Mouse (Mus musculus) left cerebral cortex, adult 9 months (tissue): Measurements from ENCODE around the gene Syde2.
"Not testable (repeated sequence)": the region's sequence is repeated elsewhere in the genome, so short reads cannot be mapped to it uniquely, and the experiment has no call there.

Experiments used
- DNase-seq, 2 experiments: peaks; one replicate each; pipeline ENCODE4 v3.0.0; 2022; ENCODE audit warnings: low spot score in 2 of 2

Syde2 gene

DNA sequence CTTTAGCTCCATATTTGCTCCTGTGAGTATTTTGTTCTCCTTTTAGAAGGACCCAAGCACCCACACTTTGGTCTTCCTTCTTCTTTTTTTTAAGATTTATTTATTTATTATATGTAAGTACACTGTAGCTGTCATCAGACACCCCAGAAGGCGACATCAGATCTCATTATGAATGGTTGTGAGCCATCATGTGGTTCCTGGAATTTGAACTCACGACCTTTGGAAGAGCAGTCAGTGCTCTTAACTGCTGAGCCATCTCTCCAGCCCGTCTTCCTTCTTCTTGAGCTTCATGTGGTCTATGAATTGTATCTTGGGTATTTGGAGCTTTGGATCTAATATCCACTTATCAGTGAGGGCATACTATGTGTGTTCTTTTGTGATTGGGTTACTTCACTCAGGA is 22.1 kb upstream of the Syde2 start:
- not testable (repeated sequence) for DNase-seq

DNA sequence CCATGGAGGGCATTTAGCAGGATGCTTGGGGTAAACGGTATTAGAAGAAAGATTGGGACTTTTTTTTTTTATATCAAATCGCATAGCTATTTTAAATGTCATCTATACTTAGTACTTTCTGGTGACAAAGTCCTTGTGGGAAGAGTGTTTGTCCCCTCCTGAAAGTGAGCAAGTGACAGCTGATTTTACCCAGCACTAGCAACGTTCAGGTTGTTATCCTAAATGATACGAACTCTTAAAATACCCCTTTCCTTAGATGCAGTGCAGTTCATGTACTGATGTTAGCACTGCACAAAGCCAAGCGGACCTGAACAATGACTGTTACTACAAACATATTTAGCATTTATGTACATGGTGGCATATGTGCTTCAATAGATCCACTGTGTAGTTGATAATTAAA is 20.9 kb upstream of the Syde2 start:
- no peak for DNase-seq

DNA sequence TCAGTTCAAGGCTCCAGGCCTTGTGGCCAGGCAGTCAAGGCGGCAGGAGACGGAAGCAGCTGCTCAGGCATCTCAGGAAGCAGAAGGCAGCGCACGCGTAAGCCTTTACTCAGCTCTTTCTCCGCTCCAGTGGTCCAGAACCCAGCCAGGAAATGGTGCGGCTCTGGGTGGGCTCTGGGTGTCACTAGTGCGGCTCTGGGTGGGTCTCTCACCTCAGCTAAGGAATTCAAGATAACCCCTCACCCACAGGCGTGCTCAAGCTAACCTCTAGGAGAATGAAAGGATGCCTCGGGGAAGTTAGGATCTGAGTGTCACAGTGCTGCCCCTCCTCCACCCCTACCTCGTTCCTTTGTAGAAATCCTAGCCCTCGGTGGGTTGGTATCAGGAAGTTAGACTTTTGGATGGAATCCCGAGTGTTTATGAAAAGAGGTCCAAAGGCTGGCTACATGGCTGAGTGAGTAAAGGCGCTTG is 18.6 kb upstream of the Syde2 start:
- DNase-seq, result no peak

DNA sequence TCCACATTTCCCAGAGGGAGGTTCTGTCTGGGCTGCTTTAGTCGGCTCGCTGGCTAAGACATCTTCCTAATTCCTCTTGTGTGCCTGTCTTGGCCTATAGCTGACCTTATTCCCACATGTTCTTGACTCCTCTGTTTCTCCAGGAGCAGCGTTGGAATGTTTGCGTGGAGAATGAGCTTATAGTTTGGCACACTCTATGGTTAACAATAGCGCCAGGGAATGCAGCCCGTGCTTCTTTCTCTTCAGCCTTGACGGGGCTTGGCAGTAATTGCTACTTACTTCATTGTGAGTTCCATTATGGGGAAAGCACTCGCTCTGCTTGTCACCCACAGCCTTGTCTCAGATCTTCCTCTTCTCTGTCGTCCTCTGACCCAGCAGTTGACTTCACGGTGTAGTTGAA is 16.2 kb upstream of the Syde2 start:
- DNase-seq, result no peak

DNA sequence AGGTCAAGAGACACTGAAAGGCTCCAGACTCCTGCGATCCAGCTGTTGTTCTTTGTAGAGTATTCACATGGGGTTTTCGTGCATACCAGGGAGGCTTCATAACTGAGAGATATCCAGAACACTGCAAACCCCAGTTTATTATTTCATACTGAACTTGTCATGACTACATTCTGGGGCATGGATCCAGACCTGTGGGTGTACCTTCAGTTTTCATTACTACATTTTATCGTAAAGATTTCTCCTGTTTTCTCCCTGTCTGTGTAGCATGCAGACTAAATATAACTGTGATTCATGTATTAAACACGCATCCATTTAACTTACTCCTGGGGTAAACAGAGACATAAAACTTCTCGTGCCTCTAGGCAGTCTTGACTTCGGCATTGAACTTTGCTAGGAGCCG is 12.7 kb upstream of the Syde2 start:
- no peak for DNase-seq

DNA sequence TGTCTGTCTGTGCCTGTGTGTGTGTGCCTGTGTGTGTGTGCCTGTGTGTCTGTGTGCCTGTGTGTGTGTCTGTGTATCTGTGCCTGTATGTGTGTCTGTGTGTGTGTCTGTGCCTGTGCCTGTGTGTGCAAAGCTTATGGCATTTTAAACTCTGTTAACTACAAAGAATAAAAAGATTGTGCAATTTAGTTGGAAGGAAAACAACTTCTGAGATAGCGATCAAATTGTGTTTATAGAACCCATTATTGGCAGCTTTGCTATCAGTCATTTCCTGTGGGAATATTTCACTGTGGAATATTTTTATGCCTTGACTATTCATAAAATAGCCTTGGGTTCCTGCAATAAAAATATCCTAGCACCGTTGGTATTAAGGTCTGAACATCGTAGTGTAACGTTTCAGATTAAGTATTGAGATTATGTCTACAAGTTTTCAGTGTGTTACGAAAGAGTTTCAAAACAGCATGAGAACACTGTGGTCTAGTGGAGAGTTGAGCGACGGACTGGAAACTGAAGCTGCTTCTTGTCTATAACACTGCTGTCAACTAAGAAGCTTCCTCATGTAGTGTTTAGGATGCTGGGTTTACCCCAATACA is 2.2 kb upstream of the Syde2 start:
- DNase-seq, result no peak

DNA sequence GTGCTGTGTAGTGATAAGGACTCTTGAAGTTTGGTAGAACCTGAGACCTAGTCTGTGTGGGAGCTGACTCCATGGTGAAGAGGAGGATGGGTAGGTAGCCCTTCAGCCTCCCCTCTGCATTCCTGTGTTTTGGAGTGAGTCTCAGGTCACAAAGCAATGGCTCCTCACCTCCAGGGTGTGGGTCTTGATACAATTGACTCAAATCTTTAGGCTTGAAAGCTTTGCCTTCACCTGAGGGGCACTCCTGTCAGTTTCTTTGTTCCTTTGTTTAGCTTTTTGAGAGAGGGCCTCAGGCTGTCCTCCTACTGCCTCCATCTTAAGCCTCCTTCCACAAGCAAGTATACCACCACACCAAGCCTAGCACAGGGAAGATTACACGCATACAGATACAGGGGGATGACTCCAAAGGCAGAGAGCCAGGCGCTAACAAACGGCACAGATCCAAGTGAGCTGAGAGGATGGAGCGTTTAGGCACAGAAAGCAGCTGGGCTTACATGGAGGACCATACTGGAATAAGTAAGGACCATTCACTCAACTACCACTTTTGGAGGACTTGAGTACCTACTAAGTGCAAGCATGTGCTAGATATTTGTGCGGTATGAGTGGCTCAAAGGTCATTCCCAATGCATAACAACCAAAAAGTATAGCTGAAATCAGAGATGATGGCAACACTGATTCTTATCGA is 1.2 kb upstream of the Syde2 start:
- no peak for DNase-seq

DNA sequence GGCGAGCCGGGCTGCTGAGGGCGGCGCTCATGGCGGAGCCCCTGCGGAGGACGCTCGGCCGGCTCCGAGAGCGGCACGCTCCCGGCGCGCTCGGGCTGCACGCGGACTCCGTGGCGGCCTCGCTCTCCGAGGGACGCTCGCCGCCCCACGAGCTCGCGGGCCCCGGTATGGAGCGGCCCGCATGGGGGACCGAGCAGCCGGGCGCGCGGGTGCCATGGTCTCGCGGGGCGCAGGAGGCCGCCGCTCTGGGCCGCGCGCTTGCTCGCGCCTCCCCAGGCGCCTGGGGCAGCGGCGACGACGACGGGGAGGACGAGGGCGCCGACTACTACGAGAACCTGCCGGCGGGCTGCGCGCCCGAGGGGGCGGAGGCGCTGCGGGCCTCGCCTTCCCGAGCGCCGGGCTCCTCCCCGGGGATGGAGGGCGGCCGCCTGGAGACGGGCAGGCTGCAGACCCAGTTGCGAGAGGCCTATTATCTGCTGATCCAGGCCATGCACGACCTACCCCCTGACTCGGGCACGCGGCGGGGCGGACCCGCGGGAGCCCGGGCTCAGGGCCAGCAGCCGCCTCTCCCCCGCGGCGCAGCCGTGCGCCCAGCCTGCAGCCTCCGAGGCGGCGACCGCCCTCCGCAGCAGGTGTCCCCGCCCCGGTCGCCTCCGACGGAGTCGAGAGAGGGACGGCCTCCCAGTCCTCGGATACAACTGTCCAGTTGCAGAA is 457 bp downstream of the Syde2 start:
- DNase-seq, result peak in 1 of 2 experiments; percentile 42

DNA sequence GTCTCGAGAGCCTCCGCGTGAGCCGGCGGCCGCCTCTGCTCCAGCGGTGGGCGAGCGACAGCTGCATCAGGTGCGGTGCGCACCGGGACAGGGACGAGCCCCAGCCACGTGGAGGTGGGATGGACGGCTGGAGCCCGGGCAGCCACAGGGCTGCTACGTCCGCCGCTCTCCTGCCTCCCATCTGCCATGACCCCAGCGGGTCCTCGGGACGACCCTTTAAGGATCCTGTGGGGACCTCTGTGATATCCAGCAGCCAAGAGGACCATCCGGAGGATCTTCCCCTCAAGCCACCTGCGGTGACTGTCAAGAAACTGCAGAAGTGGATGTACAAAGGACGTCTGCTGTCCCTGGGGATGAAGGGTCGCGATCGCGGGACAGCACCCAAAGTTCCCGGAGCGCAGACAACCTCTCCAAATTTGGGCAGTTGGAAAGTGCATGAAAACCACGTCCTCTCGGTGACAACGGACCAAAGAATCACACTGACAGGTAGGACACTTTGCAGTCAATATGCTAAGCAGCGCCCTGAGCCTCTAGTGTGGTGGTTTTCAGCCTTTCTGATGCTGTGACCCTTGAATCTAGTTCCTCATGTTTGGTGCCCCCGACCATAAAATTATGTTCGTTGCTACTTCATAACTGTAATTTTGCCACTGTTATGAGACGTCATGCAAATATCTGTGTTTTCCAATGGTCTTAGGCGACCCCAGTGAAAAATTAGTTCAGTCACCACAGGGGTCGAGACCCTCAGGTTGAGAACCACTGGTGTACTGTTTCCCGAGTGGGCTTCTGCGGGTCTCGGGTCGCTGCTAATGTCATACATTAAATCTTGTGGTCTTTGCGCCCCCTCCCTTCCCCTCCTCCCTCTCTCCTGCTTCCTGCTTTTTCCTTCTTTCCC is 1.3 kb downstream of the Syde2 start:
- no peak for DNase-seq

DNA sequence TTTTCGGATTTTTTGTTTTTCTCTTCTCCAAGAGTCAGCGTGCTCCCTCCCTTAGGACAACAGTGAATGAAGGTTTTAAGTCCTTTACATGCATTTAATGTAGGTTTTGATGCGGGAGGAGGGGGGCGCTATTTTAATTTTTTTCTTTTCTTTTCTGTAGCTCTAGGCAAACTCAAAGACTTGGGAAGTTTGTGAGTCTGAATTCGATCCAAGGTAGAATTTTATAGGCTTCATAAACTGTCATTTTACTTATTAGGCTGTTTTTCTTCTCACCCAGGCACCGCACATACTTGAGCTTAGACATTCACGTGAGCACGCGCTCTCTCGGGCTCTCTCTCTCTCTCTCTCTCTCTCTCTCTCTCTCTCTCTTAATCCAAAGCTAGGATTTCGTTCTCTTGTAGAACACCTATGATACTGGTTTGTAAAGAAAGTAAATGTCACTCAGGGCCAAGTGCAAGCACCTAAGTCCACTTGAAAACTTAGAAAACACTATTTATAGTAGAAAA is 2.0 kb downstream of the Syde2 start:
- no peak for DNase-seq

DNA sequence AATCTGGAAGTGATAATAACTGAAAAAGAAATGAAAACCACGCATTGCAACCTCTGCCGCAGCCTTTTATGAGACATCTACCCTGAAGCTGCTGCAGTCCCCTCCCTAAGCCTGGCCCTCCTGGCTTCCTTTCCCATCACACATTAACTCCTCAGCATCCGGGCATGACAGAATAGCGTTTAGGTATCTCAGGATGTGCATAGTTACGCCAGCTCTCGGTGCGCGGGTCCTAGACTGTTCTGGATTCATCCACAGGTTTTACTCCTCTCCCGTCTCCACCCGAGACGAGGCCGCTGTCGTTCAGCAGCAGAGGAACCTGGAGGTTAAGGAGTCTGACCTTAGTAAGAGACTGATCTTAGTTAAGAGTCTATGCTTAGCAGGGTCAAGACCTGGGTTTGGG is 3.5 kb downstream of the Syde2 start:
- no peak for DNase-seq

DNA sequence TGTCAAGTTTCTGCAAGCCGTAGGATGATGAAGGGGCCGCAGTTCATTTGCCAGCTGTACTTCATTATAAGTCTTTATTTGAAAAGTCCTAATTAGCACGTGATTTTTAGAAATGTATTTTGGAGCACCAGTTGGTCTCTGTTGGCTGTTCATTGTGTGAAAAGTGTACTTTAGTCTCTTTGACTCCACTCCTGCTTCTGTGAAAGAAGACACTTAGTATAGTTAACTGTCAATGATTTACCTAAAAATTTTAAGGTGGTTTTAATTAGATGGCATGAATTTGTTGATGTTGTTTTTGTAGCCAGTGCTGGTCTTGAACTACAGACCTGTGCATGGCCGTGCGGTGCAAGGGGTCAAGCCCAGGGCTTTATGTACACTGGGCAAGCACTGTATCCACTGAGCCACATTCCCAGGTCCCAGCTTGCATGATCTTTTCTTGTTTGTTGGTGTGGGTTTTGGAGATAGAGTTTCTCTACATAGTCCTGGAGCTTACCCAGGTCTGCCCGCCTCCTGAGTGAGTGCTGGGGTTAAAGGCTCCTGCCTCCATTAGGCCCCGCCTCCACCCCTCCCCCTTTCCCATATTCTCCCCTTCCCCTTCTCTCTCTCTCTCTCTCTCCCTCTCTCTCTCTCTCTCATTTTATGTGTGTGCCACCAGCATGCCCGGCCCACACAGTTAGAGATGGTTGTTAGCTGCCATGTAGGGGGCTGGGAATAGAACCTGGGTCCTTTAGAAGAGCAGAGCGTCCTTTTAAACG is 4.5 kb downstream of the Syde2 start:
- no peak for DNase-seq

DNA sequence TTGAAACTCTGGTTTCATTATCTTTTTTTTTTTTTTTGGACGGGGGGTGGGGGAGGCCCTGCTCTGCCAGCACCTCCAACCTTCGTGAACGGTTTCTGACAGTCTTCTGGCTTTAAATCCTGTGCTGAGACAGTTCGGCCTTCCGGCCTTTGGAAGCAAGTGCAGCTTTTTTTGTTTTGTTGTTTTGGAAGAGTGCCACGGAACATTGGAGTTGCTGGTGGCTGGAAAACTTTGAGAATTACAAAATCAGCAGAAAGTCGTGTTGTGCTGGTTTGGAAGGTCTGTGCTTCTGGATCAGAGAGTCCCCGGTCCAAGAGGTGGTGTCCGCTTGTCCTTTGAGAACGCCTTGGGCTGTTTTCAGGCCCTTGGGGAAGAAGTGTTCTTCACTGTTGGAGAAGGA is 5.1 kb downstream of the Syde2 start:
- no peak for DNase-seq

DNA sequence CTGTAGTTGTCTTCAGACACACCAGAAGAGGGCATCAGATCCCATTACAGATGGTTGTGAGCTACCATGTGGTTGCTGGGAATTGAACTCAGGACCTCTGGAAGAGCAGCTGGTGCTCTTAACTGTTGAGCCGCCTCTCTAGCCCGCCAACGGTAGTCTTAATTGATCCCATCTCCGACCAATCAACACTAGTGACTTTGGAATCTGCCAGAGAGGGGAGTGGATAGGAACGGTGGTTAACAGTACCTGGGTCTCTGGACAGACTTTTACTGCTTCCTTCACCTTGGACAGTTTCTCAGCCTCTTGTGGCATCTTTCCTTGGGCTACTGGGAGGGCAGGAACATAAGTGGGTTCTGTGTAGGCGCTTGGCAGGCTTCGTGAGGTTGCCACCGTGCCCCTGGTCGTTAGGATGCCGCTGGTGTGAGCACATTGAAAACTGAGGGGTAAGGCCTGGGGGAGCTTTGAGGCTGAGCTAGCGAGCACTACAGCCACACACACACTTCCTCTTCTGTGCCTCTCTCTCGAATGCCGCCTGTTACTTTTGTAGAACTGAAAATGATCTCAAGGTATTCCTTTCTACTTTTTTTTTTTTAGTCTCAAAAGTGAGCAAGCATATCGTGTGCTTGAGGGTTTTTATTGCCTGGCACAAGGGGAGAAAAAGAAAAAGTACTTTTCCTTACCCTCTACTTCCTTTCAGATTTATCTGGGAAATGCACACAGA is 6.0 kb downstream of the Syde2 start:
- no peak for DNase-seq

DNA sequence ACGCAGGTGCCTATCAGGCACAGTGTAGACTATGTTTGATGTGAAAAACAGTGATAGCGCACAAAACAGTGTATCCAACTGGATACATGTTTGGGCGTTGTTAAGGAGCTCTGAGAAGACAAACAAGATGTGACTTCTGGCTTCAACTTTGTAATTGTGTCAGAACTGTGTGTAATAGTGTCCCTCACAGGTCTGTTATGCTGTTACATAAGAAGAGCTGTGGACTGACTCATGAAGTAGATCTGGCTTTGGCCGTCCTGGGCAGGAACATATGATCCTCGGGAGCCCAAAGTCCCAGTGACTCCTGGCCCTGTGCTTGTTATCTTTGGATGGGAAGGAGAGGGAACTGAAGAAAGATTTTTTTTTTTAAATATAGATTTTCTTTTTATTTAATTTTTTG is 7.8 kb downstream of the Syde2 start:
- no peak for DNase-seq

DNA sequence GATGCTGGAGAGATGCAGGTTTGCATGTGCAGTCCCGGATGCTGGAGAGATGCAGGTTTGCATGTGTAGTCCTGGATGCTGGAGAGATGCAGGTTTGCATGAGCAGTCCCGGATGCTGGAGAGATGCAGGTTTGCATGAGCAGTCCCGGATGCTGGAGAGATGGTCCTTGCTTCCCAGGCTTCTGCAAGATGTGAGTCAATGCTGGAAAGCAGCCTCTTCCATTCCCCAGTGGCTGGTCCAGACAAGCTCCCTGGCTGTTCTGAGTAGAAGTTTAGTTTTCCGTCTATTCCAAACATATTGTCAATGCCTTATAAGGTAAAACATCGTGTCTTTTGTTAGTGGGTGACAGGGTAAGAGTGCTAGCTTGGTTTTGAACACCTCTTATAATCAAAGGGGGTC is 8.9 kb downstream of the Syde2 start:
- not testable (repeated sequence) for DNase-seq

DNA sequence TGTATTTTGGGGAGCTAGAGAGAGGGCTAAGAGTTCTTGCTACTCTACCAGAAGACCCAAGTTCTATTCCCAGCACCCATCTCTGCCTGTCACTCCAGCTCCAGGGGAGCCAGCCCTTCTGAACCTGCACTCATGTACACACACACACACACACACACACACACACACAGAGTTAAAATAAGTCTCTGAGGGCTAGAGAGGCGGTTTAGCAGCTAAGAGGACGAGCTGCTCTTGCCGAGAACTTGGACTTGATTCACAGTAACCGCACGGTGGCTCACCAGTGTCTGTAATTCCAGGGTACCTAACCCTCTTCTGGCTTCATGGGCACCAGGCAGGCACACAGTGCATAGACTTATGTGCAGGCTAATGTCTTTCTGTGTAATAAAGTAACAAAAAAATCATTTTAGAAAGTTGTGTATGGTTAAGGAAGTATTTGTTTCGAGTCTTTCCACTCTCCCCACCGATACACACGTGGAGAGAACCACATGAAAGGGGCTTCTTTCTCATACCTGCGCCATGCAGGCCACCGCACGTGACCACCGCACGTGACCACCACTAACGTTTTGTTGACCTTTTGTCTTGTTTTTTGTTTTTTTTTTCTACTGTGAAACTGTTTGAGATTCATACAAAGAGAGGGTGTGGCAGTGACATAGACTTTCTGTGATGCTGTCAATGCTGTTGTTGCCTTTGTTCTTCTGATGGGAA is 16.8 kb downstream of the Syde2 start:
- DNase-seq, result no peak

DNA sequence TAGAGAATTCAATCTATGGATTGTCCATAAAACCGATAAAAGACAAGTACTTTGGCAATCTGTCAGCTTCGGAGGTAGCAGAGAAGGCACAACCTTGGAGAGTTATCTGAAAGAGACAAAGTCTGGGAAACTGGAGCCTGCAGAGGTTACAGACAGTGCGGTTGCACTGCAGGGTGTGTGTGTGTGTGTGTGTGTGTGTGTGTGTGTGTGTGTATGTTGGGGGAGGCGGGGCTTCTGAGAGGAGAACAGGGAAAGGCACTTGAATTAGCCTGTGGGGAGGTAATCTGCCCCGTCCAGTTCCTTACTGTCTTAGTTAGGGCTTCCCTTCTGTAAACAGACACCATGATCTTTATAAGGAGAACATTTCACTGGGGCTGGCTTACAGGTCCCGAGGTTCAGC is 20.2 kb downstream of the Syde2 start:
- DNase-seq, result no peak

DNA sequence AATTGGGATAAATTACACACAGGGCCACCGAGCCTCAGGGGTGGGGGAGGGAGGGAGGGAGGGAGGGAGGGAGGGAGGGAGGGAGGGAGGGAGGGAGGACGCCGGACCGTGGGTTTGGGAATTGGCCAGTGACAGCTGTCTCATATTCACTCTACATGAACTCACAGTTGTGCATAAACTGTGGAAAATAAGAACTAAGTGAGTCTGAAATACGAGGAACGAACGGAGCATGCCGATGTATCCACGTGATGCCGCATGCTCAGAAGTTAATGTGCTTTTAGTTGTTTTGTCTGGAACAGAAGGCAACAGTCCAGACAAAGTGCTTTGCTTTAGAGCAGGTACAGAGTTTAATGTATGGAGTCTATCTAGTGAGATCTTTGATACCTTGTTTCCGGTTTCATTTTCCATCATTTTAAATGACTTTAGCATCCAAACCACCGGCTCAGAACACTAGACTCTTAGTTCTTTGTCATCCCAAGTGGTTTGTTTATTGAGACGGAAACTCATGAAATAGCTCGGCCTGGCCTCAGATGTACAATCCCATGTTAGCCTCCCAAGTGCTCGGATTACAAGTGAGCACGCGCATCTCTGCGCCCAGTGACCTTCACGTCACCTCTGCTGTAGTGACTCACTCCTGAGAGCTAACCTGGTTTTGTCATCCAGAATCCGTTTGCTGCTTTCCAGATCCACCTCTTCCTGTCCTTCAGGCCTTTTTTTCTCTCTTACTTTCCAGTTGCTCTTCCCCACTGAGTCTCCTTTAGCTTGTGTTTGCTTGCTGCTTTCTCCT is 22.4 kb downstream of the Syde2 start:
- DNase-seq, result no peak
